Mouse (Mus musculus) heart, postnatal 0 days (tissue): Measurements from ENCODE around the gene Spats2l. TPM values are rescaled to one million over a fixed set of nuclear protein-coding genes. Genes with fewer than 3 reads are reported as not detected.

Experiments
- ATAC-seq: fragments of 200-750 bp; cut with Nextera tagmentation; 2 replicates; pipeline ENCODE4 v1.8.0; 2017; ENCODE audit warnings: low read depth, moderate number of reproducible peaks, moderate library complexity; ENCODE audit not compliant: insufficient read depth
- DNase-seq: peaks from one replicate; pipeline ENCODE4 v3.0.0-alpha.2; 2016; ENCODE audit warnings: low spot score
- H3K27ac ChIP-seq: fragments of 300-500 bp; sonication (generic); 2 replicates; pipeline ENCODE4 v1.5.1; 2014; ENCODE audit warnings: low read depth, mild to moderate bottlenecking
- H3K27me3 ChIP-seq: fragments of 300-500 bp; sonication (generic); 2 replicates; pipeline ENCODE4 v1.6.1; 2014; ENCODE audit warnings: low read length, mixed read lengths; ENCODE audit not compliant: control insufficient read depth, insufficient read depth
- H3K36me3 ChIP-seq: fragments of 300-500 bp; sonication (generic); replicated peaks from 2 replicates; pipeline ENCODE4 v1.6.1; 2014; ENCODE audit warnings: low read length, mixed read lengths; ENCODE audit not compliant: control insufficient read depth, insufficient read depth
- H3K4me1 ChIP-seq: fragments of 300-500 bp; sonication (generic); 2 replicates; pipeline ENCODE4 v1.6.1; 2014; ENCODE audit warnings: antibody characterized with exemption; ENCODE audit not compliant: control insufficient read depth, insufficient read depth
- H3K4me2 ChIP-seq: fragments of 300-500 bp; sonication (generic); 2 replicates; pipeline ENCODE4 v1.6.1; 2014; ENCODE audit warnings: low read depth, mild to moderate bottlenecking, low read length, moderate library complexity
- H3K4me3 ChIP-seq: fragments of 300-500 bp; sonication (generic); 2 replicates; pipeline ENCODE4 v1.5.1; 2014; ENCODE audit warnings: low read depth, low read length
- H3K9ac ChIP-seq: fragments of 300-500 bp; sonication (generic); replicated peaks from 2 replicates; pipeline ENCODE4 v1.6.1; 2014; ENCODE audit warnings: low read depth, low read length, mixed read lengths
- H3K9me3 ChIP-seq: fragments of 300-500 bp; sonication (generic); replicated peaks from 2 replicates; pipeline ENCODE4 v1.6.1; 2016; ENCODE audit warnings: low read length; ENCODE audit not compliant: control insufficient read depth
- CTCF ChIP-seq: IDR thresholded peaks from 2 replicates; pipeline ENCODE4 v1.5.1; 2016; ENCODE audit warnings: antibody characterized with exemption, control low read depth, low read depth
- EP300 ChIP-seq: IDR thresholded peaks from 2 replicates; pipeline ENCODE4 v1.6.1; 2016; ENCODE audit warnings: antibody characterized with exemption, low read depth
- WGBS: fragments of 180-500 bp; shearing (Covaris S2); extraction: QIAGEN DNeasy Blood & Tissue Kit; methylation state at CpG from one replicate; pipeline ENCODE4 v1.1.7; 2014; 5-methylcytosine and 5-hydroxymethylcytosine counted together
- polyA plus RNA-seq: library from polyadenylated mRNA; unstranded; fragments of >200 nt; fragmentation: Nextera tagmentation; extraction: Ambion mirVana; gene quantifications from 2 replicates; pipeline ENCODE4 v1.2.1, GENCODE M21; 2015
- total RNA-seq: library from RNA; depleted of rRNA; stranded (reverse); fragments of >200 nt; gene quantifications from 2 replicates; pipeline ENCODE4 v1.2.3, GENCODE M21; 2014; ENCODE audit warnings: low replicate concordance; rRNA removed

The Spats2l gene
- total RNA-seq (12.5 and 14.1 TPM in 2 replicates), polyA plus RNA-seq (48.7 and 50.6 TPM in 2 replicates)

- Histone ChIP-seq H3K36me3 (no peaks in the 10 kb centered on the region), H3K4me1 (no peaks in the 10 kb centered on the region), H3K9me3 (no peaks in the 10 kb centered on the region), H3K9ac (peak within 1 kb of the TSS; percentile 93), H3K4me2 (peak within 1 kb of the TSS; percentile 88), H3K27ac (peak within 1 kb of the TSS; percentile 91), H3K27me3 (no peaks in the 10 kb centered on the region), H3K4me3 (peak within 1 kb of the TSS; percentile 82)
- peak; percentile 82 for DNase-seq
- peak; percentile 59 for ATAC-seq
- under 1% methylated on average over 22 of the region's 22 CpGs for WGBS
- TF ChIP-seq CTCF (peak; percentile 41), EP300 (0 out of 2 replicates have a peak, but pooled peaks have one; percentile 29)
Measured at GRCm38 (mm10) chr1:57774001-57774667, at the start of gene Spats2l. Spats2l (plus strand) TSS chr1:57774162.

- no peak for TF ChIP-seq EP300
- TF ChIP-seq CTCF, result no peak
- Histone ChIP-seq H3K4me1 (no peaks in the 10 kb centered on the region), H3K36me3 (no peaks in the 10 kb centered on the region), H3K9me3 (no peaks in the 10 kb centered on the region), H3K9ac (no peak overlapping the region), H3K4me2 (no peak overlapping the region), H3K27me3 (no peaks in the 10 kb centered on the region), H3K27ac (no peak overlapping the region), H3K4me3 (no peak overlapping the region)
- DNase-seq (no peak), ATAC-seq (no peak)
- WGBS, result 82% methylated on average over 5 of the region's 5 CpGs
Measured at GRCm38 (mm10) chr1:57725268-57725667, 48.7 kb upstream of the Spats2l start.

- no peak overlapping the region for H3K4me2 ChIP-seq
- no peaks in the 10 kb centered on the region for H3K36me3 ChIP-seq
- ATAC-seq (peak; percentile 66; the same call in 1 of the 2 replicates), DNase-seq (peak; percentile 9)
- 16% methylated on average over 4 of the region's 4 CpGs for WGBS
- peak overlapping the region; percentile 27; the same call in 1 of the 2 replicates for H3K27ac ChIP-seq
- TF ChIP-seq EP300 (no peak), CTCF (no peak)
- no peak overlapping the region for H3K9ac ChIP-seq
- H3K4me1 ChIP-seq, result no peaks in the 10 kb centered on the region; the same call in 1 of the 2 replicates
- no peaks in the 10 kb centered on the region for H3K9me3 ChIP-seq
- no peak overlapping the region for H3K4me3 ChIP-seq
- H3K27me3 ChIP-seq, result no peaks in the 10 kb centered on the region
Measured at GRCm38 (mm10) chr1:57735877-57736276, 38.1 kb upstream of the Spats2l start.

GRCm38 (mm10) chr1:57741740-57742139 lies 32.2 kb upstream of the Spats2l start:
- Histone ChIP-seq H3K4me1 (no peaks in the 10 kb centered on the region), H3K9ac (no peak overlapping the region), H3K36me3 (no peaks in the 10 kb centered on the region), H3K27ac (no peak overlapping the region), H3K4me2 (no peak overlapping the region), H3K9me3 (no peaks in the 10 kb centered on the region), H3K27me3 (no peaks in the 10 kb centered on the region), H3K4me3 (no peak overlapping the region)
- ATAC-seq, result no peak
- no peak for TF ChIP-seq CTCF
- TF ChIP-seq EP300, result no peak
- WGBS, result 71% methylated on average over 8 of the region's 8 CpGs
- no peak for DNase-seq

- no peaks in the 10 kb centered on the region for H3K4me1 ChIP-seq
- no peaks in the 10 kb centered on the region for H3K36me3 ChIP-seq
- 86% methylated on average over 2 of the region's 2 CpGs for WGBS
- ATAC-seq, result no peak
- no peaks in the 10 kb centered on the region for H3K27me3 ChIP-seq
- no peak overlapping the region for H3K4me2 ChIP-seq
- H3K4me3 ChIP-seq, result no peak overlapping the region
- DNase-seq, result no peak
- TF ChIP-seq EP300 (no peak), CTCF (no peak)
- H3K9ac ChIP-seq, result no peak overlapping the region
- H3K9me3 ChIP-seq, result no peaks in the 10 kb centered on the region
- H3K27ac ChIP-seq, result no peak overlapping the region
Measured at GRCm38 (mm10) chr1:57742266-57742665, 31.7 kb upstream of the Spats2l start.

GRCm38 (mm10) chr1:57751781-57752180 lies 22.2 kb upstream of the Spats2l start:
- DNase-seq (no peak), ATAC-seq (no peak)
- no peaks in the 10 kb centered on the region for H3K27me3 ChIP-seq
- 27% methylated on average over 3 of the region's 3 CpGs for WGBS
- H3K36me3 ChIP-seq, result no peaks in the 10 kb centered on the region
- TF ChIP-seq EP300, result no peak
- TF ChIP-seq CTCF, result no peak
- H3K4me1 ChIP-seq, result no peaks in the 10 kb centered on the region
- no peak overlapping the region for H3K4me2 ChIP-seq
- no peak overlapping the region for H3K27ac ChIP-seq
- no peak overlapping the region for H3K9ac ChIP-seq
- no peaks in the 10 kb centered on the region for H3K9me3 ChIP-seq
- no peak overlapping the region for H3K4me3 ChIP-seq
